Mouse (Mus musculus) megakaryocyte-erythroid progenitor cell, adult 5-6 weeks (primary cell): ENCODE measurements around the gene Klhl29. TPM values are rescaled to one million over a fixed set of nuclear protein-coding genes. Genes with fewer than 3 reads are reported as not detected.
A peak's percentile ranks its signal among the peaks of the same experiment; 100 is the strongest.

Source experiments
- ATAC-seq: replicated peaks from 2 replicates; pipeline ENCODE4 v1.8.0; 2016; ENCODE audit warnings: mild to moderate bottlenecking, inconsistent platforms; ENCODE audit not compliant: severe bottlenecking, poor library complexity, low FRiP score, low TSS enrichment
- total RNA-seq, 2 experiments: library from RNA; stranded (forward) in 1 of 2; stranded (reverse) in 1 of 2; fragments of 200-1000, 215-1000 nt in 1 of 2; fragments of >200 nt in 1 of 2; fragmentation: Nextera tagmentation in 1 of 2; gene quantifications; 2 replicates each; pipeline ENCODE4 v1.2.3; 2014 to 2017

Gene Klhl29
- total RNA-seq, 2 experiments from 2014 or later: not detected

GRCm38 (mm10) chr12:5157931-5158481 is 217.5 kb downstream of the Klhl29 start:
- ATAC-seq: no peak

GRCm38 (mm10) chr12:5157021-5157681 is 218.3 kb downstream of the Klhl29 start:
- no peak for ATAC-seq

GRCm38 (mm10) chr12:5155177-5155576 is 220.3 kb downstream of the Klhl29 start:
- no peak for ATAC-seq

GRCm38 (mm10) chr12:5151859-5152258 is 223.6 kb downstream of the Klhl29 start:
- no peak for ATAC-seq

GRCm38 (mm10) chr12:5147346-5148035 is 228.0 kb downstream of the Klhl29 start:
- ATAC-seq: no peak

GRCm38 (mm10) chr12:5143903-5144781 is 231.3 kb downstream of the Klhl29 start:
- ATAC-seq: no peak

- no peak for ATAC-seq
Observed at GRCm38 (mm10) chr12:5143224-5143623, 232.3 kb downstream of the Klhl29 start.

GRCm38 (mm10) chr12:5142776-5143175 is 232.7 kb downstream of the Klhl29 start:
- ATAC-seq: no peak

- no peak for ATAC-seq
Observed at GRCm38 (mm10) chr12:5141040-5141439, 234.4 kb downstream of the Klhl29 start.

- no peak for ATAC-seq
Observed at GRCm38 (mm10) chr12:5139302-5139701, 236.2 kb downstream of the Klhl29 start.

- ATAC-seq: peak; percentile 83
Observed at GRCm38 (mm10) chr12:5136300-5136699, 239.2 kb downstream of the Klhl29 start.

GRCm38 (mm10) chr12:5129190-5129589 is 246.3 kb downstream of the Klhl29 start:
- no peak for ATAC-seq

- no peak for ATAC-seq
Observed at GRCm38 (mm10) chr12:5125907-5126306, 249.6 kb downstream of the Klhl29 start.

- no peak for ATAC-seq
Observed at GRCm38 (mm10) chr12:5122972-5123371, 252.5 kb downstream of the Klhl29 start.

- no peak for ATAC-seq
Observed at GRCm38 (mm10) chr12:5120249-5120648, 255.2 kb downstream of the Klhl29 start.

GRCm38 (mm10) chr12:5119726-5120125 is 255.8 kb downstream of the Klhl29 start:
- peak; percentile 68 for ATAC-seq

- ATAC-seq: no peak
Observed at GRCm38 (mm10) chr12:5119286-5119685, 256.2 kb downstream of the Klhl29 start.

- no peak for ATAC-seq
Observed at GRCm38 (mm10) chr12:5116605-5117004, 258.9 kb downstream of the Klhl29 start.

GRCm38 (mm10) chr12:5114631-5115030 is 260.9 kb downstream of the Klhl29 start:
- ATAC-seq: no peak

GRCm38 (mm10) chr12:5111343-5111742 is 264.1 kb downstream of the Klhl29 start:
- no peak for ATAC-seq
